Mouse (Mus musculus) layer of hippocampus, adult 9-10 months (tissue): ENCODE results near the gene Sun5.

ENCODE experiments used
- DNase-seq: peaks from one replicate; pipeline ENCODE4 v3.0.0; 2022; ENCODE audit warnings: low spot score

The Sun5 gene

GRCm38 (mm10) chr2:153808841-153809240 is 62.0 kb downstream of the Sun5 start:
- no peak for DNase-seq

- DNase-seq, result no peak
These were observed 62.7 kb downstream of the Sun5 start for GRCm38 (mm10) chr2:153808146-153808545.

- DNase-seq, result peak; percentile 50
These were observed 63.4 kb downstream of the Sun5 start for GRCm38 (mm10) chr2:153807464-153807863.
